8 mouse cellular contexts compared by ENCODE assay signal in genomic region chr1:161877580-161878142, GRCm38 (mm10). TPM values are rescaled to one million over a fixed set of nuclear protein-coding genes. Genes with fewer than 3 reads are reported as not detected.
A peak's percentile ranks its signal among the peaks of the same experiment; 100 is the strongest.
DNase-seq lines count a peak whose midpoint lies in the region; ATAC-seq and TF ChIP-seq lines count a peak whose summit lies in the region.

No protein-coding gene starts in this region.

- 18% methylated on average over 5 of the region's 5 CpGs for WGBS in heart, embryonic 10.5 days
- 8% methylated on average over 5 of the region's 5 CpGs for WGBS in embryonic facial prominence, embryonic 11.5 days
- WGBS in intestine, postnatal 0 days = 26% methylated on average over 5 of the region's 5 CpGs
- 21% methylated on average over 5 of the region's 5 CpGs for WGBS in neural tube, embryonic 14.5 days

- H3K79me2 ChIP-seq in C2C12 (ENCODE audit: control insufficient read depth, insufficient read depth) = peaks cover 37% of the 10 kb centered on the region

- peak overlapping the region; percentile 95 for H3K27ac ChIP-seq in heart, embryonic 10.5 days
- H3K27ac ChIP-seq in embryonic facial prominence, embryonic 11.5 days (replicated peaks; ENCODE audit: low read depth, low read length) = peak overlapping the region; percentile 48
- H3K27ac ChIP-seq in intestine, postnatal 0 days (ENCODE audit: low read depth, low read length) = no peak overlapping the region
- H3K27ac ChIP-seq in neural tube, embryonic 14.5 days (ENCODE audit: low read depth, low read length) = no peak overlapping the region

- ATAC-seq in embryonic facial prominence, embryonic 11.5 days (replicated peaks; ENCODE audit: insufficient number of reproducible peaks, low FRiP score, low TSS enrichment, low read depth) = no peak
- ATAC-seq in intestine, postnatal 0 days = no peak
- no peak for ATAC-seq in neural tube, embryonic 14.5 days (ENCODE audit: low read depth)

- H3K9ac ChIP-seq in embryonic facial prominence, embryonic 11.5 days (replicated peaks; ENCODE audit: low read length) = peak overlapping the region; percentile 54
- H3K9ac ChIP-seq in intestine, postnatal 0 days (ENCODE audit: low read depth, low read length) = no peak overlapping the region
- no peak overlapping the region for H3K9ac ChIP-seq in neural tube, embryonic 14.5 days (replicated peaks; ENCODE audit: low read depth, low read length)

- no peak for TF ChIP-seq CTCF in C2C12 (IDR thresholded peaks at IDR 0.05; ENCODE audit: control insufficient read depth, insufficient read depth, insufficient read length)
- TF ChIP-seq CTCF in intestine, postnatal 0 days (IDR thresholded peaks at IDR 0.05; ENCODE audit: low read depth) = no peak

- H3K36me3 ChIP-seq in heart, embryonic 10.5 days = no peaks in the 10 kb centered on the region
- H3K36me3 ChIP-seq in C2C12 (ENCODE audit: control insufficient read depth, insufficient read depth) = no peaks in the 10 kb centered on the region
- H3K36me3 ChIP-seq in embryonic facial prominence, embryonic 11.5 days (replicated peaks; ENCODE audit: control insufficient read depth, insufficient read depth, low read depth, low read length) = no peaks in the 10 kb centered on the region
- H3K36me3 ChIP-seq in intestine, postnatal 0 days (ENCODE audit: control insufficient read depth, insufficient read depth) = no peaks in the 10 kb centered on the region
- no peaks in the 10 kb centered on the region for H3K36me3 ChIP-seq in neural tube, embryonic 14.5 days (ENCODE audit: control insufficient read depth, insufficient read depth, low read length)

- DNase-seq in heart, embryonic 10.5 days (ENCODE audit: low spot score) = no peak
- no peak for DNase-seq in heart, postnatal 36 days
- no peak for DNase-seq in embryonic facial prominence, embryonic 11.5 days (ENCODE audit: low spot score)
- DNase-seq in left cerebral cortex, adult 11 months (ENCODE audit: low spot score) = no peak
- no peak for DNase-seq in c-Kit-positive CD71-positive TER-119-positive erythroid progenitor cells, embryonic 14.5 days (ENCODE audit: low spot score)

- H3K79me3 ChIP-seq in C2C12 (ENCODE audit: low read depth) = peaks cover 28% of the 10 kb centered on the region

- H3K4me3 ChIP-seq in heart, embryonic 10.5 days = peak overlapping the region; percentile 88
- H3K4me3 ChIP-seq in C2C12 (ENCODE audit: insufficient read depth, poor library complexity, severe bottlenecking) = peak overlapping the region; percentile 43
- H3K4me3 ChIP-seq in embryonic facial prominence, embryonic 11.5 days (ENCODE audit: low read depth, low read length) = peak overlapping the region; percentile 85
- peak overlapping the region; percentile 94 for H3K4me3 ChIP-seq in intestine, postnatal 0 days (ENCODE audit: low read depth, low read length)
- H3K4me3 ChIP-seq in neural tube, embryonic 14.5 days (ENCODE audit: low read depth, low read length) = peak overlapping the region; percentile 57

- peak overlapping the region; percentile 38 for H3K4me2 ChIP-seq in embryonic facial prominence, embryonic 11.5 days (ENCODE audit: low read depth, low read length)
- H3K4me2 ChIP-seq in intestine, postnatal 0 days (replicated peaks; ENCODE audit: low read depth) = peak overlapping the region; percentile 61
- H3K4me2 ChIP-seq in neural tube, embryonic 14.5 days (ENCODE audit: low read depth, low read length) = peak overlapping the region; percentile 66

- intact Hi-C loops in heart, postnatal 36 days (cut with DNase I) = loop anchor here (2.0 to 5.0 kb wide), 2 partner anchors 91 to 670 kb away; partner anchors contain the start of genes Mettl13 and Pigc

- peak overlapping the region; percentile 24 for H3ac ChIP-seq in C2C12 (ENCODE audit: control insufficient read depth, insufficient read length, low read depth)

- peaks cover 18% of the 10 kb centered on the region for H3K4me1 ChIP-seq in heart, embryonic 10.5 days
- H3K4me1 ChIP-seq in embryonic facial prominence, embryonic 11.5 days (ENCODE audit: control insufficient read depth, insufficient read depth, low read length) = no peaks in the 10 kb centered on the region
- 0 out of 2 replicates have a peak, but pooled peaks cover 3% of the 10 kb centered on the region for H3K4me1 ChIP-seq in intestine, postnatal 0 days (replicated peaks; ENCODE audit: control insufficient read depth, insufficient read depth, low read length)
- H3K4me1 ChIP-seq in neural tube, embryonic 14.5 days (ENCODE audit: control insufficient read depth, insufficient read depth, low read length) = peaks cover 26% of the 10 kb centered on the region

- H3K9me3 ChIP-seq in heart, embryonic 10.5 days = no peaks in the 10 kb centered on the region
- H3K9me3 ChIP-seq in embryonic facial prominence, embryonic 11.5 days (replicated peaks; ENCODE audit: control insufficient read depth, low read length) = no peaks in the 10 kb centered on the region
- H3K9me3 ChIP-seq in intestine, postnatal 0 days (ENCODE audit: control insufficient read depth) = no peaks in the 10 kb centered on the region
- H3K9me3 ChIP-seq in neural tube, embryonic 14.5 days (ENCODE audit: control insufficient read depth, low read length) = no peaks in the 10 kb centered on the region

- H3K27me3 ChIP-seq in heart, embryonic 10.5 days (ENCODE audit: insufficient read depth, poor library complexity, severe bottlenecking) = no peaks in the 10 kb centered on the region
- no peaks in the 10 kb centered on the region for H3K27me3 ChIP-seq in C2C12 (ENCODE audit: control insufficient read depth, insufficient read depth, insufficient read length)
- H3K27me3 ChIP-seq in embryonic facial prominence, embryonic 11.5 days (ENCODE audit: control insufficient read depth, insufficient read depth, low read length) = no peaks in the 10 kb centered on the region
- H3K27me3 ChIP-seq in intestine, postnatal 0 days (replicated peaks; ENCODE audit: control insufficient read depth, insufficient read depth, low read length) = no peaks in the 10 kb centered on the region
- no peaks in the 10 kb centered on the region for H3K27me3 ChIP-seq in neural tube, embryonic 14.5 days (ENCODE audit: control insufficient read depth, insufficient read depth, low read length)

TF ChIP-seq in C2C12, 6 proteins besides CTCF, POLR2A, EP300 and RAD21:
- TF ChIP-seq MAX (IDR thresholded peaks at IDR 0.05) (no peak), FOSL1 (IDR thresholded peaks at IDR 0.05; ENCODE audit: insufficient read depth, low read length, poor library complexity, severe bottlenecking) (no peak), CEBPB (IDR thresholded peaks at IDR 0.05; ENCODE audit: low read depth) (no peak), MYOD1 (IDR thresholded peaks at IDR 0.05; ENCODE audit: control insufficient read depth, insufficient read length, low read depth) (no peak), MYOG (IDR thresholded peaks at IDR 0.05; ENCODE audit: control insufficient read depth, extremely low read depth, insufficient read length) (no peak), USF1 (IDR thresholded peaks at IDR 0.05; ENCODE audit: low read depth) (no peak)

RNA-seq across cellular contexts. Expression of gene Suco, which starts 1.2 kb away (rescaled TPM):
- polyA plus RNA-seq in heart, embryonic 10.5 days (2016; fragmentation: Nextera tagmentation; extraction: Ambion mirVana) = 23.4 and 26.1 TPM in 2 replicates
- 10 to 100 TPM; 17.4 to 19.4 TPM for total RNA-seq in heart, postnatal 36 days (2021)
- 3.7 TPM for polyA plus RNA-seq in C2C12 (2012; fragmentation: generic; extraction: Trizol)
- polyA plus RNA-seq in embryonic facial prominence, embryonic 11.5 days (2014; fragmentation: Nextera tagmentation; extraction: Ambion mirVana) = 30.3 and 30.5 TPM in 2 replicates
- polyA plus RNA-seq in intestine, postnatal 0 days (2015; fragmentation: Nextera tagmentation; extraction: Ambion mirVana) = 41.6 and 43.1 TPM in 2 replicates
- polyA plus RNA-seq in neural tube, embryonic 14.5 days (2014; fragmentation: Nextera tagmentation; extraction: Ambion mirVana) = 31.3 and 33.9 TPM in 2 replicates

Comparison
In these comparisons a context has a peak if more than half of its experiments do, and no peak if none do; other contexts are left out.
1. H3K27ac ChIP-seq: peak in heart, embryonic 10.5 days (single experiment) and embryonic facial prominence, embryonic 11.5 days (single experiment); none in intestine, postnatal 0 days (single experiment) and neural tube, embryonic 14.5 days (single experiment).
2. H3K4me3 ChIP-seq: peak in every context shown above with its lines; median percentile 94 in intestine, postnatal 0 days; 88 in heart, embryonic 10.5 days; 85 in embryonic facial prominence, embryonic 11.5 days; 57 in neural tube, embryonic 14.5 days; 43 in C2C12.
3. Peak in every context shown above with its lines, with median percentiles within 50 percentile points of each other: H3K4me2 ChIP-seq.